Mouse (Mus musculus): ENCODE measurements around the gene Tmem26. TPM values are rescaled to one million over a fixed set of nuclear protein-coding genes. Genes with fewer than 3 reads are reported as not detected.
"Not testable (repeated sequence)": the region's sequence is repeated elsewhere in the genome, so short reads cannot be mapped to it uniquely, and the experiment has no call there.

Tmem26 gene
- polyA plus RNA-seq (2012; rRNA removed), result 0.25 and 0.34 TPM in 2 replicates

DNA sequence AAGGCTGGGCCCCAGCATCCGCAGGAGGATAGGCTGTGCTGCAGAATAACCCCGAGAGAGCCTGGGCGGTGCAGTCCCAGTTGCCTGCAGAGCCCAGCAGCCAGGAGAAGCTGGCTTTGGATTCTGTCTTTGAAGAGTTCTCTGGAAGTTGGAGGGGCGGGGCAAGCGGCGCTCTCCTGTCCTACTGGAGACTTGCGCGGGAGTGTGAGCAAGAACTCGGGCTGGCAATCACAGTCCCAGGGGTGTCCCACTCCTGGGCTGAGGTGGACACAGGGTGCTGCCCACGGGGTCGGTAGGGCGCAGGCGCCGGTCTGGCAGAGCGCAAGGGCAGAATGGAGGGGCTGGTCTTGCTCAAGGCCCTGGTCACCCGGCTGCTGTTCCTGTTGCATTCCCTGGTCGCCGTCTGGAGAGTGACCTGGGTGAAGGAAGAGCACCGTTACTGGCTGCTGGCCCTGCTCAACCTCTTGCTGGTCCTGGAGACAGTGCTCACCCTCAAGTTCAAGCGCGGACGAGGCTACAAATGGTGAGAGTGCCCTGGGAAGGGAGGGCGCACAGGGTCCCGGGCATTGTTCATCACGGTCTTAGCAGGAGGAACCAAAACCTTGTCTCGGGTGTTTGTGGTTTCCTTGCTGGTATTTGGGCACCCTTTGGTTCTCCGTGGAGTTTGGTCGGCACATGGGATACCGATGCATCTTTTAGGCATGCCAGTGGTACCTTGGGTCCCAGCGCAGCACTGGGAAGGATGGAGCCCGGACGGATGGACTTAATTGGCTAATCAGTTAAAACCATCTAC lies at the start of gene Tmem26:
Tmem26 (plus strand) TSS at position 79 of the 793 bp plus-strand sequence.
- DNase-seq (ENCODE audit: extremely low spot score in 1 of 2, low spot score in 1 of 2), result no peak

DNA sequence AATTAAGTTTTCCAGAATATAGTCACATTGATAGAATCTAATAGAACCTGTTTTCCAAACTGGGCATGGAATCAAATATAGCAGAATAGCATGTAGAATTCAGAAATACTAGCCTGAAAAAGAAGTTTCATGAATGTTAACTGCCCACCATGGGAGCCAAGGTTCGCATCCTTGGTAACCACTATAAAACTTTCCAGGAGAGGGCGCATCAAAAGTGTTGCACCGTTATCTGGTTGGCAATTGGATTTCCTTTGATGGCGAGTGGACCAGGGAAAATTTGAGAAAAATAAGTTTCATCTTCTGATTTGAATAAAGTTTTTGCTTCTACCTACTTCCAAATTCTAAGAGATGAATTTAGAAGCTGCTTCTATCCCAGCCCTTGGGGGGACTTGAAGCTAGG lies 44.8 kb upstream of the Tmem26 start:
- no peak for DNase-seq (ENCODE audit: extremely low spot score in 1 of 2, low spot score in 1 of 2)

DNA sequence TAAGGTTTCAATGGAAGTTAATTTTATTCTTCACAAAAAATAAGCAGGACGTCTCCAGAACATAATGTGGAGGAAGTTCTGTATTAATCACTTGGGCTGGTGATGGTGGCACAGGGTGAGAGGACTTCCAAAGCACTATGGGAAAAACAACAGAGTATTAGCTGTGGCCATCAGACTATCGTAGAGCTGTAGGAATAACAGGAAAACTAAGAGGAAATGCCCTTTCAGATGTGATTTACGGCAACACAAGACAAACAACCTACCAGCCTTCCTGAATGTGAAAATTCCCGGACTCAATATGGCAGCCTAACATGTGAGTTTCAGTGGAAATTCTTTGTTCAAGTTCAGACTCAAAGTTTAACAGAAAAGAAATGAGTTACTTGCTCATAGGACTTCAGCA lies 42.2 kb upstream of the Tmem26 start:
- no peak for DNase-seq (ENCODE audit: extremely low spot score in 1 of 2, low spot score in 1 of 2)

DNA sequence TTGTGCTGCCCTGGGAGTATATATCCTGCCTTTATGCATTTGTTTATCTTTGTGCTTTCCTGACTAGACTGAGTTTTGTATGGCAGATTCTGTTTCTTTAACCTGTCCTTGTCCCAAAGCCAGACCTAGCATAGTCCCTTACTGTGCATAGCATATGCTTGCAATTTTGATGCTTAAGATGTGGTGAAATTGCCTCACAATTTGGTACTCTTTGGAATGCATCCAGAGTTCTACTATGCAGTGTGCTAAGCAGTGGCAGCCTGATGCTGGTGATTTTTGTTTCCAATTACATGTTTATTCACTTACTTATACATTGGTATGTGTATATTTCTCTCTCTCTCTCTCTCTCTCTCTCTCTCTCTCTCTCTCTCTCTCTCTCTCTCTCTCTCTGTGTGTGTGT lies 37.9 kb upstream of the Tmem26 start:
- no peak for DNase-seq (ENCODE audit: extremely low spot score in 1 of 2, low spot score in 1 of 2)

DNA sequence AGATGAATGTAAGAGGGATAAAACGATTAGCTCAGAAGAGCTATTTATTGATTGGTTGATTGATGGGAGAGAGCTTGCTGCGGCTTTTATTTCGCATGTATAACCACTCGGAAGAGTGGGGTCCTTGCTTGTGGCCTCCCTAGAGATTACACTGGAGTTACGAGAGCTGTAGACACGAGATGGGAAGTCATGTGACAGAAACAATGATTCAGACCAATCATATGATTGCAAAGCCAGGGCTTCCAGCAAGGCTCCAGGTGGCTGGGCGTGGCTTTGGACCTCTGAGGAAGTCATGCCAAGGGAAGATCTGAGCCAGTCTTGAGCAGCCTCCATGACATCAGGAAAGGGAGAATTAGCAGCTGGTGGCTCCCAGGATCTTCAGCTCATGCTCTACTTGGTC lies 32.3 kb upstream of the Tmem26 start:
- DNase-seq (ENCODE audit: extremely low spot score in 1 of 2, low spot score in 1 of 2), result no peak

DNA sequence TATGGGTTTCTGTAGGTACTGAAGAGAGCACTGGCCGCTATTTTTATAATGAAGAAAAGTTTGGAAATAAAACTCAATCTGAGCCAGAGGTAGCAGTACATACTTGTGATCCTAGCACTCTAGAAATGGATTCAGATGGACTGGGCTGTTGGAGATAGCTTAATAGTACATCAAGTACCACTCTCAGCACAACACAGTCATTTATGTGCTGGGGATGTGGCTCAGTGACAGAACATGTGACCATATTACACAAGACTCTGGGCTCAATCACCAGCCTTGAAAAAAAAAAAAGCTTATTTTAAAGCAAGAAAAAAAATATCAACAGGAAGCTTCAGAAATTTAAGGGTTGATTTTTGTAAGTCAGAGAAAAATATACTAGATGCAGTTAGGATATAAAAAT lies 31.0 kb upstream of the Tmem26 start:
- no peak for DNase-seq (ENCODE audit: extremely low spot score in 1 of 2, low spot score in 1 of 2)

DNA sequence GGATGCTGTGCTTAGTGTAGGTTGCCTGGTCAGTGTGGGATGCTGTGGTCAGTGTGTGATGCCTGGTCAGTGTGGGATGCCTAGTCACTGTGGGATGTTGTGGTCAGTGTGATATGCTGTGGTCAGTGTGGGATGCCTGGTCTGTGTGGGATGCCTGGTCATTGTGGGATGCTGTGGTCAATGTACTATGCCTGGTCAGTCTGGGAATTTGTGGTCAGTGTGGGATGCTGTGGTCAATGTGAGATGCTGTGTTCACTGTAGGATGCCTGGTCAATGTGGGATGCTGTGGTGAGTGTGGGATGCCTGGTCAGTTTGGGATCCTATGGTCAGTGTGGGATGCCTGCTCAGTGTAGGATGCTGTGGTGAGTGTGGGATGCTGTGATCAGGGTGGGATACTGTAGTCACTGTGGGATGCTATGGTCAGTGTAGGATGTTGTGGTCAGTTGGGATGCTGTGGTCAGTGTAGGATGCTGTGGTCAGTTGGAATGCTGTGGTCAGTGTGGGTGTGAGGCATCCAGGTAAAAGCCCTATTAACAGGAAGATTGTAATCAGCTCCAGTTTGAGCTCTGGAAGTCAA lies 27.6 kb upstream of the Tmem26 start:
- DNase-seq (ENCODE audit: extremely low spot score in 1 of 2, low spot score in 1 of 2), result no peak

DNA sequence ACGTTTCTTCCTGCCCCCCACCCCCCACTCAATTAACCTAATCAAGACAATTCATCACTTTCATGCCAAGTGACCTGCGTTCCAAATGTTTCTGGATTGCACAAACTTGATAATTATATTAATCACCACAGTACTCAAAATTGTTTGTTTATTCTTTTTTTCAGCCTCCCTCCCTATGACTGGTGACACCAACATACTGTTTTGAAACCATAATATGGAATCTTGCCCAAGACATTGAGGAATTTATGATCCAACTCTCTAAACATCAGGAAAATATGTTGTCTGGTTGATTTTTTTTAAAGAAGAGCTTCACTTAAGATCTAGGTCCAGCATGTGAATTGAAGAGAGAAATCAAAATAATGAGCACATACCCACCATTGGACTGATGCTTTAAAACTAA lies 19.2 kb upstream of the Tmem26 start:
- DNase-seq (ENCODE audit: extremely low spot score in 1 of 2, low spot score in 1 of 2), result no peak

DNA sequence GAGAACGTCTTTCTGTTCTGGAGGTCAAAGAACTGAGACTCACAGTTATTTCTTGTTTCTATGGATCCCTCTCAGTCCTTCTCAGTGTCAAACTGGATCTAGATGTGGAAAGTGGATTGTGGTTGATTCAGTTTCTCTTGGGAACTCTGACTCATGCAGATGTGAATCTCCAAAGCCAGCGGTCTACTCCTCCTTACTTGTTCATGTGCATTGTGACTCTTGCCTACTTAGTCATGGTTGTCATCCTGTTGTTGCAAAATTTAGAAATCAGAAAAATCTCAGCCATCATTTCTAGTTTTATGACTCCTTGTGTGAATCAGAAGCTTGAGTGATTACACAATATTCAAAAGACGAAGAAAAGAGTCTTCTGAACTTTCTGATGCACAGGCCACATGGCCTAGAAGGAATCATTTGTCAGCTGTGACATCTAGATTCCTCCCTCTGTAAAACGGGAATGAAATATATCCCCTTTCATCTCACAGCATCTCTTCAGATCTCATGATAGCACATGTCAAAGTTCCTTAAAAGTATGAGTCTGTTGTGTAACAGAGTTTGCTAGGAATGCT lies 17.9 kb upstream of the Tmem26 start:
- DNase-seq (ENCODE audit: extremely low spot score in 1 of 2, low spot score in 1 of 2), result no peak

DNA sequence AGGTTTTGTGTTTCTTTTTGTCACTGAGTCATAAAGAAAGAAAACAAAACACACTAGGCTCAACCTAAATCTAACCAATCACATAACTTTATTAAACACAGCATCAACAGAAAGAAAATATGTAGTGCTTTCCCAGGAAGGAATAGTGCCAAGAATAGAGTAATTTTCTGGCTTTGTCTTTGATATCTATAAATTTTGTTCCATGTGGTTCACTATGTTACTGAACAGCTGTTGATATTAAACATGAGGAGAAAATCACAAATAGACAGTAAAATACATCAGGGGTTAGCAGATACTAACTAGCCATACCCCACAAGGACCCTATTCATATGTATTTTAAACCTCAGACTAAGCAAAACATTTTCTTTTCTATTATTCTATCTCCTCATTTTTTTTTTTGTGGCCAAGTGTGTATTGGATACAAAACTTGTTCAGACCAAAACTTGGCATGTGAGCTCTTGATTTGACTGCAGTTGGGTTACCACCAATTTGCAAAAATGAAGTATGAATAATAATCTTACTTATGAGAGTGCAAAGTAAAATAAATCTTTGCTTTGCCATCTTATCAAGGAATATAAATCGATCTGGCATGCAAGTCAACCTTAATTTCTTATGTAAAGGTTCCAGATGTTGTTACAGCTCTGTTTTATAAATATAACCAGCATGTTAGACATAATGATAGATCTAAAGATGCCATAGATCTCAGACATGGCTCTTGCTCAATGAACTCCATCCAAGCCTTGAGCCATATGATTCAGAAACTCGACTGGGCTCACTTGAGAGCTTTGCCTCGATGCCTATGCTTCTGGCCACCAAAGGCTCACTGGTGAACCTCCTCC lies 16.2 kb upstream of the Tmem26 start:
- no peak for DNase-seq (ENCODE audit: extremely low spot score in 1 of 2, low spot score in 1 of 2)

DNA sequence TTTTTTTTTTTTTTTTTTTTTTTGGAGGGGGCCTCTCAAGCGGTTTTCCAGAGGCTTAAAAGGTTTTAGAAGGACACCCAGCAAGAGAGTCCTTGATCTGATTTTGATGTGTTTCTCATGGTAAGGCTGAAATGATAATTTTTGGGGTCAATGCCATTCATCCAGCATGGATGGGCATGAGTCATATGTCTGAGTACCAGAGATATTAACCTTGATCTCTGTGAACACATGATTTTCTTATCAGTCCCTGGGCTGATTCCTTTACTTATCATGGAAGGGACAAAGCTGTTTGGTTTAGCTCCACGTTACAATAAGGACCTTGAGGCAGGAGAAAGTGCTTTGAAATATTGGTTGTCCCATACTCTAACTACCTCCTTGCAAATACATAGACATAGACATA lies 10.5 kb upstream of the Tmem26 start:
- no peak for DNase-seq (ENCODE audit: extremely low spot score in 1 of 2, low spot score in 1 of 2)

DNA sequence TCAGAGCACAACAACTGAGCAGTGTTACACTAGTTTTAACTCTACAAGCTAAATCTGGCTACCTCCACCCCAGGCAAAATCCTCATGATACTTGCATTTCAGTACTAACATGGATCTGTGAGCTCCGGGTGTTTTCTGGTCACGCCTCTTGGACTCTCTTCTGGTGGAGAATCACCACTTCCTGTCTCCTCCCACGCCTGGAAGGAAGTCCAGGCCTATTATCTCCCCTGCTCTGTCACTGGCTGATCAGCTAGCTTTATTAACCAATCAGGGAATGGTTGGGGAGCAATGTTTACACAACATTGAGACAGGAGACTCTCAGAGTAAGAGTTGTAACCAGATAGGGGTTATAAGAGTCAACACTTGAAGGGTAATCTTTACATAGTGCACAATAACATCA lies 9.1 kb upstream of the Tmem26 start:
- DNase-seq (ENCODE audit: extremely low spot score in 1 of 2, low spot score in 1 of 2), result no peak

DNA sequence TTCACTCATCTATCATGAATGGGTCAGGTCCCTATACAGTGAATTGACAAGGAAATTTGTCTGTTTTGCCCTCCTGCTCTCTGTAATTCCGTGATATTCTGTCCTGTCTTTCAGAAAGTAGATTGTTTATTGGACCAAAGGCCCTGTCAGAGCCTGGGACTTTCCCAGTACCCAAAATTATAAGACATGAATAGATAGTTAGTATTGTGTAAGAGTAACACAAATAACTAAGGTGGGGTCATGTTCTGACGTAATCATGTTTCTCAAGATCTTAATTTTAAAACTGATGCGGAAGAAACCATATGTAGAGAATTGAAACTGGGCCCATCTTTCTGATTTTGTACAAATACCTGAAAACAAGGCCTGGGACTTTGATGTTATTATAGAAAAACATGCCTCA lies 8.1 kb upstream of the Tmem26 start:
- no peak for DNase-seq (ENCODE audit: extremely low spot score in 1 of 2, low spot score in 1 of 2)

DNA sequence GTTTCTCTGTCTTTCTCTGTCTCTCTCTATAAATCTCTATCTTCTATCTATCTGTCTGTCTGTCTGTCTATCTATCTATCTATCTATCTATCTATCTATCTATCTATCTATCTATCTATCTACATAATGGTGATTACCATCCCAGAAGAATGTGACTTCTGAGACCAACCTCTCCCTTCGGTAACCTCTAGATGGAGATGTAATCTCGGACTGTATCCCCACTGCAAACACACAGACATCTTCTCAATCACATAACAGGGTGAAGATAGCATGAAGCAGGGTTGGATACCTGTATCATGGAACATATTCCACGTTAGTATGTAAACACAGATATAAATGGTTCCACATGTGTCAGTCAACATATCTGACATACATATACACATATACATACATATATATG lies 5.1 kb upstream of the Tmem26 start:
- no peak for DNase-seq (ENCODE audit: extremely low spot score in 1 of 2, low spot score in 1 of 2)

DNA sequence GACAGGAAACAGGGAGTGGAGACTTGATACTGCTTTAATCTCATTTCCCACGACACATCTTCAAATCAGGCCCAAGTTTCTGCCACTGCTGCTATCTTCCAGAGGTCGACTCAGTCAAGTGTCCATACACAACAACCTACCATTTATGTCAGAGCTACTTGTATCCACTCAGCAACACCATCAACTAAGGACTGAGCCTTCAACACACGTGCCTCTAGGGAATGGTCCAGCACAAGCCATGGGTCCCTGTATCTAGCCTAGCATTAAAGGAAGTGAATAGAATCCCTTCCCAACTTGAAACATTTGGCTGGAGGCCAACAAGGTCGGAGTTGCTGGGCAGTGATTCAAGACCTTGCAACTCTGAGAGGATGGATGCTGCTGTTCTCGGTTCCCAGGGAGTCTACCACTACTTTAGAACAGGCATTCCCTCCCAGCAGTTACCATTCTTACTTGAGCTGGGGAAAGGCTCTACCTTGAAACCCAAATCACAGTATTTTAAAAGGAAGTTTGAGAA lies 2.5 kb upstream of the Tmem26 start:
- no peak for DNase-seq (ENCODE audit: extremely low spot score in 1 of 2, low spot score in 1 of 2)

DNA sequence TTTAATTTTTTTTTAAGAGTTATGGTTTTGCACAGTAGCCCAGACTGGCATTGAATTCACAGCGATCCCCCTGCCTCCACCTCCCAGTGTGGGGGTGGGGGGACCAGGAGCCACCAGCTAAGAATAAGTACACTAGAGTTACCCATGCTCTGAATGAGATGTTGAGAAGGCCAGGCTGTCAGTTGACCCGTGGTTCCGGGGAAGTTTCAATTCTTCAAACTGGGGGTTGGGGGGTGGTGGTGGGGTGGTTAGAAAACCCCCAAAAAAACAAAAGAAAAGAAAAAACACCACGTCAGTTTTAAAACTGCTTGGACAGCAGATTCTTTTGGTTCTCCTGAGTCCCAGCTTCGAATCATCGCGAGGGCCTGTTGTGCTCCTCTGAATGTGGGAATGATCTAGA lies 431 bp upstream of the Tmem26 start:
- DNase-seq (ENCODE audit: extremely low spot score in 1 of 2, low spot score in 1 of 2), result no peak

DNA sequence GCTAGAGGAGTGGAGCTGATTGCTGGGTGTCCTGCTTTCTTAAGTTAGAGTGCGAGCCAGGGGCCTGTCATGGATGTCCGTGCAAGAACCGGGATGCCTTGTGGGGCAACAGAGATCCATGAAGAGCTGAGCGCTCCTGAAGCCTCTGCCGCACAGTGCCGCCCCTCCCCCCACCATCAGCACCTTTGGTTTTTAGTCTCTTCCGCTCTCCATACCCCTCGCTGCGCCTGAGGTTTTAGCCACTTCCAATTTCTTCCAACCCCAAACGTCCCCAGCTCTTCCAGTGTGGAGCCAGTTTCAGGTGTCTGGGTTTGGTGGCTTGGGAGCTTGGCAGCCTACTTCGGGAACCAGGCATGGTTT lies 895 bp downstream of the Tmem26 start:
- no peak for DNase-seq (ENCODE audit: extremely low spot score in 1 of 2, low spot score in 1 of 2)

DNA sequence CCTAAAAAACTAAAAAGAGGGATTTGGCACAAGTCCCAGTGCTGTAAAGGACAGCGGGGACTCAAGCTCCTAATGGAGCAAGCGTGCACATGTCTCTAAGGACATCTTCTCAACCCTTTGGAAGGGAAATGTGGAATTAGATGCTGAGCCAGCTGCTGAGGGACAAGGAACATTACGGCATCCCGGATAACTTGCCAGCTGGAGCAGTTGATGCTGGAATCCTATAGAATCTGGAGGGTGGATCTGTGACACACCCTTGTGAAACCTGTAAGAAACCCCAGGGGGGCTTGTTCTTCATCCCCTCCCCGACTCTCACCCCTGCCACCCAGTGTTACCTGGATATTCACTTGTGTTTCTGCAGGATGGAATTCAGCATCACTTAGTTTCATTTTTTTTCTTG lies 4.0 kb downstream of the Tmem26 start:
- DNase-seq (ENCODE audit: extremely low spot score in 1 of 2, low spot score in 1 of 2), result no peak

DNA sequence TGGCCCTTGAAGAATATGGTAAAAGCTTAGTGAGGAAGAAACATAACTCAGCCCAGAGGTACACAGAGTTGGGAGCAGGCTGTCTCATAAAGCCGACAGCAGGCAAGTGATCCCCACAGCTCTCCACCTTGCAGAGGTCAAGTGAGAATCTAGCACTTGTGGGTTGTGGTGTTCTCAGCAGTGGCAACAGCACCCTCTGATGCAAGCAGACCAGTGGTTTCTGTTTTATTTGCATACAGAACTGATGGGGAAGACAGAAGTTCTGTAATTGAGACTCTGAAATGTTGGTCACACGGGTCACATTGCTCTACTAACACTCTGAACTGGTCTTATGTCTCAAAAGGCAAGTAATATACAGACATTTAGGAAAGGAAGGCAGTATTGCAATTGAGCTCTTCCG lies 12.2 kb downstream of the Tmem26 start:
- DNase-seq (ENCODE audit: extremely low spot score in 1 of 2, low spot score in 1 of 2), result no peak

DNA sequence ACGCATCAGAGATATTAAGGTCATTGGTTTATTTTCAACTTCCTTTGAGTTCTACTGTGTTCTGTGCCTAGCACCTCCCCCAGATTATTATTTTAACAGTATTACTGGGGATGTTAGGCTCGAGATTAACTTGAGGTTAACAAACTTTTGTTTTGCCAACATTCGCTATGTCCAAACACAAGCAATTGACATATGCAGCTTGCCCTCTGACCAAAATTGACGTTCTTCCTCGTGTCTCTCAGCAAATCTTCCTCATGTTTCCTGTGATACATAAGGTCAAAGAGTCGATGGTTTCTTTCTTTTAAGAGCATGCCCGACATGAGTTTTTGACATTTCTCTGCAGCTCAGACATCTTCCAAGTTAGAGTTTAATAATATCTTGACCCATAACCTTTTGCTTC lies 13.9 kb downstream of the Tmem26 start:
- DNase-seq (ENCODE audit: extremely low spot score in 1 of 2, low spot score in 1 of 2), result no peak

DNA sequence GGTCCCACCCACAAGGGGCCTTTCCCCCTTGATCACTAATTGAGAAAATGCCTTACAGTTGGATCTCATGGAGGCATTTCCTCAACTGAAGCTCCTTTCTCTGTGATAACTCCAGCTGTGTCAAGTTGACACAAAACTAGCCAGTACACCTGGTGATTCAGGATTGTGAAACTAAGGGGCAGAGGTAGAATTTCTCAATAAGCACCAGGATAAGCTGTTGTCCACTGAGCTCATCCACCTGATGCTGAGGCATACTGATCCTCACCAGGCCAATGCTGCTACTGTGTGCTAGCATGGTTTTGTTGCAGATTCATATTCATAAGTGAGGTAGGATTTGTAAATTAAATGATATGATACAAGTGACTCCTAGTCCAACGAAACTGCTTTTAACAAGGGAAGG lies 15.5 kb downstream of the Tmem26 start:
- DNase-seq (ENCODE audit: extremely low spot score in 1 of 2, low spot score in 1 of 2), result not testable (repeated sequence)
